Mouse (Mus musculus) stomach, embryonic 16.5 days (tissue): ENCODE measurements around the gene Mstn. TPM values are rescaled to one million over a fixed set of nuclear protein-coding genes. Genes with fewer than 3 reads are reported as not detected.
A peak's percentile ranks its signal among the peaks of the same experiment; 100 is the strongest.

Source experiments
- ATAC-seq: fragments of 200-750 bp; cut with Nextera tagmentation; 2 replicates; pipeline ENCODE4 v1.8.0; 2017; ENCODE audit warnings: moderate number of reproducible peaks, moderate TSS enrichment; ENCODE audit not compliant: insufficient read depth, low FRiP score
- H3K27ac ChIP-seq: fragments of 300-500 bp; sonication (generic); 2 replicates; pipeline ENCODE4 v1.5.1; 2014; ENCODE audit warnings: low read length
- H3K27me3 ChIP-seq: fragments of 300-500 bp; sonication (generic); 2 replicates; pipeline ENCODE4 v1.6.1; 2014; ENCODE audit warnings: low read length, control low read depth, mixed read lengths; ENCODE audit not compliant: control insufficient read depth, insufficient read depth
- H3K36me3 ChIP-seq: fragments of 300-500 bp; sonication (generic); 2 replicates; pipeline ENCODE4 v1.6.1; 2014; ENCODE audit warnings: low read length; ENCODE audit not compliant: control insufficient read depth, insufficient read depth
- H3K4me1 ChIP-seq: fragments of 300-500 bp; sonication (generic); 2 replicates; pipeline ENCODE4 v1.6.1; 2014; ENCODE audit warnings: low read length, control low read depth, mixed read lengths; ENCODE audit not compliant: control insufficient read depth, insufficient read depth
- H3K4me2 ChIP-seq: fragments of 300-500 bp; sonication (generic); 2 replicates; pipeline ENCODE4 v1.6.1; 2014; ENCODE audit warnings: low read depth, low read length, mixed read lengths
- H3K4me3 ChIP-seq: fragments of 300-500 bp; sonication (generic); replicated peaks from 2 replicates; pipeline ENCODE4 v1.5.1; 2014; ENCODE audit warnings: mild to moderate bottlenecking, low read length
- H3K9ac ChIP-seq: fragments of 300-500 bp; sonication (generic); 2 replicates; pipeline ENCODE4 v1.6.1; 2014; ENCODE audit warnings: low read length
- H3K9me3 ChIP-seq: fragments of 300-500 bp; sonication (generic); replicated peaks from 2 replicates; pipeline ENCODE4 v1.6.1; 2016; ENCODE audit warnings: low read length, control low read depth; ENCODE audit not compliant: control insufficient read depth
- WGBS: fragments of 180-500 bp; shearing (Covaris S2); extraction: QIAGEN DNeasy Blood & Tissue Kit; methylation state at CpG from one replicate; pipeline ENCODE4 v1.1.7; 2014; 5-methylcytosine and 5-hydroxymethylcytosine counted together
- polyA plus RNA-seq: library from polyadenylated mRNA; unstranded; fragments of >200 nt; fragmentation: Nextera tagmentation; extraction: Ambion mirVana; gene quantifications from 2 replicates; pipeline ENCODE4 v1.2.1, GENCODE M21; 2015

Gene Mstn
- polyA plus RNA-seq, result 1.1 TPM in 1 of 2 replicates, not detected in the other

- 0 out of 2 replicates have a peak within 1 kb of the TSS, but pooled peaks have one; percentile 7 for H3K4me3 ChIP-seq
- WGBS, result 49% methylated on average over 6 of the region's 6 CpGs
- H3K36me3 ChIP-seq, result no peaks in the 10 kb centered on the region
- H3K4me1 ChIP-seq, result peaks cover 9% of the 10 kb centered on the region; the same call in 1 of the 2 replicates
- ATAC-seq, result no peak
- H3K27ac ChIP-seq, result no peak within 1 kb of the TSS
- H3K27me3 ChIP-seq, result no peaks in the 10 kb centered on the region
- H3K9me3 ChIP-seq, result no peaks in the 10 kb centered on the region
- H3K4me2 ChIP-seq, result peak within 1 kb of the TSS; percentile 27; the same call in 1 of the 2 replicates
- no peak within 1 kb of the TSS for H3K9ac ChIP-seq
Observed at GRCm38 (mm10) chr1:53061340-53061739, at the start of gene Mstn. TSS of gene Mstn (plus strand) at chr1:53061640.

GRCm38 (mm10) chr1:53014716-53015115 is 46.7 kb upstream of the Mstn start:
- Histone ChIP-seq H3K4me1 (no peaks in the 10 kb centered on the region), H3K9ac (no peak overlapping the region), H3K27ac (no peak overlapping the region), H3K36me3 (no peaks in the 10 kb centered on the region), H3K4me2 (no peak overlapping the region), H3K4me3 (no peak overlapping the region), H3K9me3 (no peaks in the 10 kb centered on the region), H3K27me3 (no peaks in the 10 kb centered on the region)
- no peak for ATAC-seq
- 75% methylated on average over 6 of the region's 6 CpGs for WGBS

- H3K4me3 ChIP-seq, result no peak overlapping the region
- 82% methylated on average over 5 of the region's 5 CpGs for WGBS
- no peak for ATAC-seq
- no peaks in the 10 kb centered on the region for H3K4me1 ChIP-seq
- H3K27me3 ChIP-seq, result no peaks in the 10 kb centered on the region
- no peak overlapping the region for H3K4me2 ChIP-seq
- no peaks in the 10 kb centered on the region for H3K36me3 ChIP-seq
- H3K9ac ChIP-seq, result no peak overlapping the region
- no peaks in the 10 kb centered on the region for H3K9me3 ChIP-seq
- H3K27ac ChIP-seq, result no peak overlapping the region
Observed at GRCm38 (mm10) chr1:53015606-53016005, 45.8 kb upstream of the Mstn start.

GRCm38 (mm10) chr1:53018746-53019505 is 42.5 kb upstream of the Mstn start:
- H3K4me2 ChIP-seq, result no peak overlapping the region
- 54% methylated on average over 3 of the region's 3 CpGs for WGBS

GRCm38 (mm10) chr1:53020079-53020478 is 41.4 kb upstream of the Mstn start, which contains the start of gene 1700019D03Rik:
TSS of gene 1700019D03Rik (minus strand) at chr1:53020179.
- H3K9me3 ChIP-seq, result no peaks in the 10 kb centered on the region
- H3K4me2 ChIP-seq, result no peak within 1 kb of the TSS
- H3K4me1 ChIP-seq, result no peaks in the 10 kb centered on the region
- ATAC-seq, result no peak
- no peaks in the 10 kb centered on the region for H3K36me3 ChIP-seq
- no peak within 1 kb of the TSS for H3K9ac ChIP-seq
- no peak within 1 kb of the TSS for H3K4me3 ChIP-seq
- 49% methylated on average over 5 of the region's 5 CpGs for WGBS
- no peak within 1 kb of the TSS for H3K27ac ChIP-seq
- H3K27me3 ChIP-seq, result no peaks in the 10 kb centered on the region

More at GRCm38 (mm10) chr1:53018746-53019505, 42.5 kb upstream of the Mstn start:
- Histone ChIP-seq H3K9ac (no peak overlapping the region), H3K27ac (no peak overlapping the region), H3K4me1 (no peaks in the 10 kb centered on the region), H3K36me3 (no peaks in the 10 kb centered on the region), H3K27me3 (no peaks in the 10 kb centered on the region), H3K4me3 (no peak overlapping the region), H3K9me3 (no peaks in the 10 kb centered on the region)
- ATAC-seq, result no peak

- H3K4me2 ChIP-seq, result no peak overlapping the region
- H3K9me3 ChIP-seq, result no peaks in the 10 kb centered on the region
- H3K4me3 ChIP-seq, result no peak overlapping the region
- H3K4me1 ChIP-seq, result no peaks in the 10 kb centered on the region
- no peaks in the 10 kb centered on the region for H3K36me3 ChIP-seq
- no peaks in the 10 kb centered on the region for H3K27me3 ChIP-seq
- H3K27ac ChIP-seq, result no peak overlapping the region
- H3K9ac ChIP-seq, result no peak overlapping the region
- no peak for ATAC-seq
Observed at GRCm38 (mm10) chr1:53032550-53032949, 28.9 kb upstream of the Mstn start.

GRCm38 (mm10) chr1:53037443-53037871 is 24.0 kb upstream of the Mstn start:
- Histone ChIP-seq H3K27ac (no peak overlapping the region), H3K4me1 (no peaks in the 10 kb centered on the region), H3K4me2 (no peak overlapping the region), H3K27me3 (no peaks in the 10 kb centered on the region), H3K9ac (no peak overlapping the region), H3K4me3 (no peak overlapping the region), H3K9me3 (no peaks in the 10 kb centered on the region), H3K36me3 (no peaks in the 10 kb centered on the region)
- 82% methylated on average over 5 of the region's 5 CpGs for WGBS
- ATAC-seq, result no peak

GRCm38 (mm10) chr1:53049763-53050427 is 11.5 kb upstream of the Mstn start:
- Histone ChIP-seq H3K27ac (no peak overlapping the region), H3K4me3 (no peak overlapping the region), H3K9me3 (no peaks in the 10 kb centered on the region), H3K4me2 (no peak overlapping the region), H3K9ac (no peak overlapping the region), H3K4me1 (no peaks in the 10 kb centered on the region), H3K36me3 (no peaks in the 10 kb centered on the region), H3K27me3 (no peaks in the 10 kb centered on the region)
- no peak for ATAC-seq
- WGBS, result 77% methylated on average over 8 of the region's 8 CpGs
